In genomic region chr19:45918406-45918805, GRCm38 (mm10) we compare ENCODE assay signal across 28 mouse cellular contexts.
DNase-seq lines count a peak whose midpoint lies in the region; ATAC-seq lines count a peak whose summit lies in the region.
"Had no signal": no experiment of that assay in that cellular context is flagged by ENCODE, and none has a peak within 500 bp of the region (broad histone marks: within the 10 kb centered on the region; RNA-seq: fewer than 3 reads in every experiment).

No protein-coding gene starts in this region.

- WGBS in forebrain, embryonic 15.5 days = 80% methylated on average over 6 of the region's 6 CpGs
- WGBS in forebrain, embryonic 13.5 days = 90% methylated on average over 6 of the region's 6 CpGs

- H3K4me3 ChIP-seq in forebrain, embryonic 15.5 days = no peak overlapping the region
- H3K4me3 ChIP-seq in forebrain, embryonic 13.5 days = no peak overlapping the region
- H3K4me3 ChIP-seq: embryonic facial prominence, embryonic 12.5 days; heart, embryonic 13.5 days; hindbrain, embryonic 10.5 days; intestine, embryonic 15.5 days; neural tube, embryonic 15.5 days had no signal

- H3K9ac ChIP-seq in forebrain, embryonic 15.5 days (replicated peaks) = no peak overlapping the region
- H3K9ac ChIP-seq in forebrain, embryonic 13.5 days = no peak overlapping the region
- H3K9ac ChIP-seq: embryonic facial prominence, embryonic 12.5 days; heart, embryonic 13.5 days; intestine, embryonic 15.5 days; liver, embryonic 14.5 days; neural tube, embryonic 15.5 days had no signal

- 0 out of 2 replicates have a peak, but pooled peaks cover 2% of the 10 kb centered on the region for H3K36me3 ChIP-seq in forebrain, embryonic 15.5 days
- peaks cover under 1% of the 10 kb centered on the region; the same call in 1 of the 2 replicates for H3K36me3 ChIP-seq in forebrain, embryonic 13.5 days (ENCODE audit: poor library complexity, severe bottlenecking)

- H3K27ac ChIP-seq in forebrain, embryonic 15.5 days (replicated peaks) = peak overlapping the region; percentile 8; the same call in 1 of the 2 replicates
- no peak overlapping the region for H3K27ac ChIP-seq in forebrain, embryonic 13.5 days
- H3K27ac ChIP-seq: embryonic facial prominence, embryonic 12.5 days; heart, embryonic 13.5 days; hindbrain, embryonic 10.5 days; intestine, embryonic 15.5 days; kidney, postnatal 0 days; liver, embryonic 14.5 days; macrophage; neural tube, embryonic 15.5 days had no signal

- no peak for ATAC-seq in forebrain, embryonic 15.5 days (replicated peaks)
- ATAC-seq in forebrain, embryonic 13.5 days = no peak
- ATAC-seq: intestine, embryonic 15.5 days had no signal

- H3K9me3 ChIP-seq in forebrain, embryonic 15.5 days = no peaks in the 10 kb centered on the region
- no peaks in the 10 kb centered on the region for H3K9me3 ChIP-seq in forebrain, embryonic 13.5 days (replicated peaks)
- H3K9me3 ChIP-seq: embryonic facial prominence, embryonic 12.5 days; G1E; heart, embryonic 13.5 days; hindbrain, embryonic 10.5 days; intestine, embryonic 15.5 days; neural tube, embryonic 15.5 days had no signal

- no peaks in the 10 kb centered on the region for H3K27me3 ChIP-seq in forebrain, embryonic 15.5 days
- no peaks in the 10 kb centered on the region for H3K27me3 ChIP-seq in forebrain, embryonic 13.5 days
- H3K27me3 ChIP-seq: embryonic facial prominence, embryonic 12.5 days; heart, embryonic 13.5 days; intestine, embryonic 15.5 days; neural tube, embryonic 15.5 days had no signal

- intact Hi-C loops in left cerebral cortex, postnatal 25 days (cut with DNase I) = loop anchor here (1.0 kb wide), 1 partner anchor 29 kb away; no protein-coding TSS in a partner anchor
- intact Hi-C loops in left cerebral cortex, postnatal 10 days (cut with DNase I) = no loop called here

- H3K4me1 ChIP-seq in forebrain, embryonic 15.5 days = peaks cover 21% of the 10 kb centered on the region
- peaks cover 13% of the 10 kb centered on the region for H3K4me1 ChIP-seq in forebrain, embryonic 13.5 days
- H3K4me1 ChIP-seq: embryonic facial prominence, embryonic 12.5 days; intestine, embryonic 15.5 days had no signal

- H3K4me2 ChIP-seq in forebrain, embryonic 15.5 days (replicated peaks) = no peak overlapping the region
- H3K4me2 ChIP-seq in forebrain, embryonic 13.5 days = no peak overlapping the region
- H3K4me2 ChIP-seq: embryonic facial prominence, embryonic 12.5 days; heart, embryonic 13.5 days; intestine, embryonic 15.5 days; neural tube, embryonic 15.5 days had no signal

- DNase-seq in heart, adult 11 months = peak; percentile 43
- no peak for DNase-seq in heart, postnatal 4 days
- peak; percentile 35 to 71 for DNase-seq in left cerebral cortex, postnatal 25 days (ENCODE audit: low spot score in 2 of 2)
- DNase-seq in left cerebral cortex, postnatal 10 days (ENCODE audit: extremely low spot score in 1 of 2, low spot score in 2 of 2) = no peak
- DNase-seq in layer of hippocampus, adult 9-10 months (ENCODE audit: low spot score) = peak; percentile 33
- DNase-seq in cerebellum, postnatal 10 days = no peak
- DNase-seq: adrenal gland, adult 8-10 months; cerebellum, adult 11 months; cerebellum, adult 9-10 months; embryo, embryonic 11 days; kidney, adult 8-10 months; liver; lung, adult 2 months; lung, postnatal 10 days; retina, postnatal 1 day; spleen, adult 18-20 months; thymus, postnatal 14 days had no signal

Comparison
In these comparisons a context has a peak if more than half of its experiments do, and no peak if none do; other contexts are left out.
1. DNase-seq: peak in heart, adult 11 months (single experiment), left cerebral cortex, postnatal 25 days (2 of 2) and layer of hippocampus, adult 9-10 months (single experiment); none in heart, postnatal 4 days (single experiment), left cerebral cortex, postnatal 10 days (0 of 2) and cerebellum, postnatal 10 days (0 of 2).